Mouse (Mus musculus) stomach, postnatal 0 days (tissue): ENCODE measurements around the gene Spred3.
"Not testable (repeated sequence)": the region's sequence is repeated elsewhere in the genome, so short reads cannot be mapped to it uniquely, and the experiment has no call there.

ENCODE experiments used
- CTCF ChIP-seq: IDR thresholded peaks from 2 replicates; pipeline ENCODE4 v1.5.1; 2016; ENCODE audit warnings: antibody characterized with exemption, low read depth, mild to moderate bottlenecking, moderate library complexity
- EP300 ChIP-seq: optimal IDR thresholded peaks from 2 replicates; pipeline ENCODE3; 2016; ENCODE audit warnings: antibody characterized with exemption

GRCm38 (mm10) chr7:29212775-29213560 is 42.8 kb upstream of the Spred3 start:
- not testable (repeated sequence) for TF ChIP-seq CTCF, EP300
